Mouse (Mus musculus): ENCODE measurements around the gene Dazap1. TPM values are rescaled to one million over a fixed set of nuclear protein-coding genes. Genes with fewer than 3 reads are reported as not detected.
A peak's percentile ranks its signal among the peaks of the same experiment; 100 is the strongest.

The Dazap1 gene
- total and polyA plus RNA-seq, 2 experiments = 38.0 to 43.5 TPM

DNA sequence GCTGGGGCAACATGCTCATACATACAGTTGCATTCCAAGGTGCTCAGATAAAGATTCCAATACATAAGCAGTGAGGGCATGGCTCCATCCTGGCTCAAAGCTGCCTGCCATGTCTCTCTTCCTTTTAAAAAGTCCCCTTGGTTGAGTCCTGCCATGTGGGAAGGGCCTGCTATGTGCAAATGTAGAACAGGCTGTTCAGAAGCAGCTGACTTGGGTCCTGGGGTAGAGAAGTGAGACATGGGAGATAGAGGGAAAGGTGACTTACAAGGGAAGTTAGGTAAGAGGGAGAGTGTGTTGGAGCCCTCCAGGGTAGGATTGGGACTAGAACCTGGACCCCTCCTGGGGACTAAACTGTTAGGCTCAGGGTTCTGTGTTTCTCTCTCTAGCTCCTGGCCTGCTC is 9.3 kb upstream of the Dazap1 start:
- no peak overlapping the region for H3K27ac ChIP-seq (replicated peaks; ENCODE audit: insufficient read depth, low read depth, low read length)
- no peak overlapping the region for H3K4me3 ChIP-seq (ENCODE audit: insufficient read depth, low read depth, low read length)
- H3K79me2 ChIP-seq (ENCODE audit: control insufficient read depth, insufficient read depth, low read length) = peaks cover 16% of the 10 kb centered on the region; the same call in 1 of the 2 replicates
- no peak overlapping the region for H3K9ac ChIP-seq (ENCODE audit: low read depth, low read length)
- no peaks in the 10 kb centered on the region; the same call in 1 of the 2 replicates for H3K36me3 ChIP-seq (ENCODE audit: control insufficient read depth, insufficient read depth, low read length)
- DNase-seq (ENCODE audit: extremely low read depth, low read depth, low spot score) = no peak
- no peak for TF ChIP-seq POLR2A (IDR thresholded peaks at IDR 0.05; ENCODE audit: extremely low read depth, insufficient read depth, low read length)
- TF ChIP-seq CTCF (IDR thresholded peaks at IDR 0.05; ENCODE audit: low read depth, low read length) = no peak
- no peaks in the 10 kb centered on the region for H3K27me3 ChIP-seq (ENCODE audit: control insufficient read depth, insufficient read depth, low read length)
- peaks cover 36% of the 10 kb centered on the region for H3K4me1 ChIP-seq (ENCODE audit: control insufficient read depth, insufficient read depth, low read length)

DNA sequence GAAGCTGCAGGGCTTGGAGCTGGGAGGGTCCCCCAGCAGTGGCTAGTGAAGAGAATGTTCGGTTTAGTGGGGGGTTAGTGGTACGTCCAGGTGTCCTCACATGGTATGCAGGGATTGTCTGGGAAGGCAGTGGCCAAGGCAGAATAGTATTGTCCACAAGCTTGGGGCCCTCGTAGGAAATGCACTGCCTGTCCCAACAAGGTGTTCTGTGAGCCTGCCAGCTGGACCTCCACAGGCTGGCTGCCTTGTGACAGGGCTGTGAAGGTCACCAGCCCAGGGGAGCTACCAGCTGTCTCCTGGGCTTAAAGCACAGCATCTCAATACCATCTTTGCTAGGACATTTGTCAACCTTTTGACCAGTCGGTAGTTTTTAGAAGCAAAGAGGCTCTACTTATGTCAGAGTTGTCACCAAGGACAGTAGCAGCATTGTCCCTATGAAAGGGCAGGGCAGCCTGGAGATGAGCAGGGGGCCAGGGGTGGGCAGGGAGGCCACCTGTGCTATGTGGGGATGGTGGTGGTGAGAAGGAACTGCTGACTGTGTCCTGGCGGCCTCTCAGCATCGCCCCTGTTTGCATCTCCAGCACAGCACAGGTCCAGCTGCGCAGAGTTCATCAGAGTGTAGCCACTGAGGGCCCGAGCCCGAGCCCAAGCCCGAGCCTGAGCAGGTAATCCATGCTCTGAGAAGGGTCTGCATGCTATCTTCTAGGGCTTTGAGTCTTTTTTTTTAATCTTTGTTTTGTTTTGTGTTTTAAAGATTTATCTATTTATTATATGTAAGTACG is 8.6 kb upstream of the Dazap1 start:
- TF ChIP-seq POLR2A (IDR thresholded peaks at IDR 0.05; ENCODE audit: extremely low read depth, insufficient read depth, low read length) = no peak
- no peak for TF ChIP-seq CTCF (IDR thresholded peaks at IDR 0.05; ENCODE audit: low read depth, low read length)
- DNase-seq (ENCODE audit: extremely low read depth, low read depth, low spot score) = no peak
- Histone ChIP-seq H3K9ac (ENCODE audit: low read depth, low read length) (no peak overlapping the region), H3K79me2 (ENCODE audit: control insufficient read depth, insufficient read depth, low read length) (peaks cover 16% of the 10 kb centered on the region; the same call in 1 of the 2 replicates), H3K27me3 (ENCODE audit: control insufficient read depth, insufficient read depth, low read length) (no peaks in the 10 kb centered on the region), H3K27ac (replicated peaks; ENCODE audit: insufficient read depth, low read depth, low read length) (no peak overlapping the region), H3K36me3 (ENCODE audit: control insufficient read depth, insufficient read depth, low read length) (no peaks in the 10 kb centered on the region; the same call in 1 of the 2 replicates), H3K4me3 (ENCODE audit: insufficient read depth, low read depth, low read length) (no peak overlapping the region), H3K4me1 (ENCODE audit: control insufficient read depth, insufficient read depth, low read length) (peaks cover 36% of the 10 kb centered on the region)
- 87% methylated on average over 11 of the region's 11 CpGs for WGBS

DNA sequence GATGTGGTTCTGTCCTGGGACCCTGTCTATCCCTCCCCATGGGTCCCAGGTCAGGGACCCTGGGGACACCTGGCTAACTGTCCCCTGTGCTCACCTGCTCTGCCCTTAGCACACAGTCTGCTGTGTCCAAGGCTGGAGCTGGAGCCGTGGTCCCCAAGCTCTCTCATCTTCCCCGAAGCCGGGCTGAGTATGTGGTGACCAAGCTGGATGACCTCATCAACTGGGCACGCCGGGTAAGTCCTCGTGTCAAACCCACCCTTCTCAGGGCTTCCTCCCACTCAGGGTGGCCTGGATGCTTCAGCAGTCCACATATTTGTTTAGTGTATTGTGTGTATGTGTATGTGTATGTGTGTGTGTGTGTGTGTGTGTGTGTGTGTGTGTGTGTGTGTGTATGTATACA is 7.7 kb upstream of the Dazap1 start:
- WGBS = 41% methylated on average over 6 of the region's 6 CpGs
- Histone ChIP-seq H3K27ac (replicated peaks; ENCODE audit: insufficient read depth, low read depth, low read length) (no peak overlapping the region), H3K36me3 (ENCODE audit: control insufficient read depth, insufficient read depth, low read length) (peaks cover 1% of the 10 kb centered on the region; the same call in 1 of the 2 replicates), H3K4me1 (ENCODE audit: control insufficient read depth, insufficient read depth, low read length) (peaks cover 36% of the 10 kb centered on the region), H3K27me3 (ENCODE audit: control insufficient read depth, insufficient read depth, low read length) (no peaks in the 10 kb centered on the region), H3K9ac (ENCODE audit: low read depth, low read length) (0 out of 2 replicates have a peak overlapping the region, but pooled peaks have one; percentile 7), H3K79me2 (ENCODE audit: control insufficient read depth, insufficient read depth, low read length) (peaks cover 16% of the 10 kb centered on the region; the same call in 1 of the 2 replicates), H3K4me3 (ENCODE audit: insufficient read depth, low read depth, low read length) (no peak overlapping the region)
- DNase-seq (ENCODE audit: extremely low read depth, low read depth, low spot score) = no peak
- 0 out of 2 replicates have a peak, but pooled peaks have one; percentile 9 for TF ChIP-seq POLR2A (IDR thresholded peaks at IDR 0.05; ENCODE audit: extremely low read depth, insufficient read depth, low read length)
- TF ChIP-seq CTCF (IDR thresholded peaks at IDR 0.05; ENCODE audit: low read depth, low read length) = no peak

DNA sequence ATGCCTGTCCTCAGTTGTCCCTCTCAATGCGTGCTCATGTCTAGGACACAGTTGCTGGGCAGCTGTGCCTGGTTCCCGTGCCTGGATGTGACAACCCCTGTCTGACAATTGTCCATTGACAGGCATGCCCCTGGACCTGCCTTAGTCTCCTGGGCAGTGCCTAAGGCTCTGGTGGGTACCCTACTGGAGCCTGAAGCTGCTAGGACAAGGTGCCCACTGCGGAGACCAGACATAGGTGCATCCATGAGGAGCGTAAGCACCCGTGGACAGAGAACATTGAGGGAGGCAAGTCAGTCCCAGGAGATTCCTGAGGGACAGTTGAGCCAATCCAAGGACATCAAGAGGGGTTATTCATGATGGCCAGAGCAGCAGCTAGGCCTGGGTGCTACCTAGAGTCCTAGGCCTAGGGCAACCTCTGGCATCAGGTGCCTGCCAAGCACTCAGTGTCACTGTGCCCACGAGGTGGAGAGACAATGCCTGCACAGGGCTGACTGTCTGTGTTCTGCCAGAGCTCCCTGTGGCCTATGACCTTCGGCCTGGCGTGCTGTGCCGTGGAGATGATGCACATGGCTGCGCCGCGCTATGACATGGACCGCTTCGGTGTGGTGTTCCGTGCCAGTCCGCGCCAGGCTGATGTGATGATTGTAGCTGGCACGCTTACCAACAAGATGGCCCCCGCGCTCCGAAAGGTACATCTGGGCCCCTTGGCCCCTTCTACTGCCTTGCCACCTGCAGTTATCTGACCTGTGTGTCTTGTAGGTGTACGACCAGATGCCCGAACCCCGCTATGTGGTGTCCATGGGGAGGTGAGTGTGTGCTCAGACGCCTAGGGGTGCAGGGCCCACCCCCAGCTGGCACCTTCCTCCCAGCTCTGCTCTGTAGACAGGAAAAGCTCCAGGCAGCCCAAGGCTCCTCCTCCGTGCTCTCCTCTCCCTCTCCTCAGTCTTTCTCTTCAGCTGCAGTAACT is 6.7 kb upstream of the Dazap1 start:
- peak; percentile 30; the same call in 1 of the 2 replicates for TF ChIP-seq POLR2A (IDR thresholded peaks at IDR 0.05; ENCODE audit: extremely low read depth, insufficient read depth, low read length)
- TF ChIP-seq CTCF (IDR thresholded peaks at IDR 0.05; ENCODE audit: low read depth, low read length) = no peak
- H3K4me3 ChIP-seq (ENCODE audit: insufficient read depth, low read depth, low read length) = no peak overlapping the region
- no peak overlapping the region for H3K9ac ChIP-seq (ENCODE audit: low read depth, low read length)
- H3K4me1 ChIP-seq (ENCODE audit: control insufficient read depth, insufficient read depth, low read length) = peaks cover 42% of the 10 kb centered on the region
- peak overlapping the region; percentile 5; the same call in 1 of the 2 replicates for H3K27ac ChIP-seq (replicated peaks; ENCODE audit: insufficient read depth, low read depth, low read length)
- H3K79me2 ChIP-seq (ENCODE audit: control insufficient read depth, insufficient read depth, low read length) = peaks cover 25% of the 10 kb centered on the region; the same call in 1 of the 2 replicates
- DNase-seq (ENCODE audit: extremely low read depth, low read depth, low spot score) = peak; percentile 87
- 69% methylated on average over 26 of the region's 26 CpGs for WGBS
- no peaks in the 10 kb centered on the region for H3K27me3 ChIP-seq (ENCODE audit: control insufficient read depth, insufficient read depth, low read length)
- peaks cover 1% of the 10 kb centered on the region; the same call in 1 of the 2 replicates for H3K36me3 ChIP-seq (ENCODE audit: control insufficient read depth, insufficient read depth, low read length)

DNA sequence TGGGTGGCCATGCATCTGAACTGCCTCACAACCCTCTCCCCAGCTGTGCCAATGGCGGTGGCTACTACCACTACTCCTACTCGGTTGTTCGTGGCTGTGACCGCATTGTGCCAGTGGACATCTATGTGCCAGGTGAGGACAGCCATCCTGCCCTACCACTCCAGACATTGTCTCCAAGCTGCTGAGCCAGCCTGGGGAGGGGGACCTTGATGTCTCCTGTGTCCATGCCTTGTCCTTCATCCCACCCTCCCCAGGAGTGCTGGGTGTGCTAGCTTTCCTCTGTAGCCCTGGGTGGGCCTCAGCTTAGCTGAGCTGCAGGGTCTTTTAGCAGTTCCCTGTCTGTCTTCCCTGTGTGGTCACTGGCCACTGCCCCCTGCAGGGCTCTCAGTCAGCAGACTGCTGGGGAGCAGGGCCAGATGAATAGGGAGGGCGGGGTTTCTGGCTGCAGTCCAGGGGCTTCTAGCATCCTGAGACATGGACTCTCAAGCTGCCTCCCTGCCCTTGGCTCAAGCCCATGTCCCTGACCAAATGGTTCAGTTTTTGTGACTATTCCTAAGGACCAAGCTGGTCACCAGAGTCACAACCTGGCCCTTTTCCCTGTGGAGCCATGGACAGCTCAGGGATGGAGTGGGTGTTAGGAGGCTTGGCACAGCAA is 5.3 kb upstream of the Dazap1 start:
- DNase-seq (ENCODE audit: extremely low read depth, low read depth, low spot score) = peak; percentile 62
- Histone ChIP-seq H3K9ac (ENCODE audit: low read depth, low read length) (no peak overlapping the region), H3K27me3 (ENCODE audit: control insufficient read depth, insufficient read depth, low read length) (no peaks in the 10 kb centered on the region), H3K79me2 (ENCODE audit: control insufficient read depth, insufficient read depth, low read length) (peaks cover 18% of the 10 kb centered on the region; the same call in 1 of the 2 replicates), H3K27ac (replicated peaks; ENCODE audit: insufficient read depth, low read depth, low read length) (no peak overlapping the region), H3K4me3 (ENCODE audit: insufficient read depth, low read depth, low read length) (no peak overlapping the region), H3K4me1 (ENCODE audit: control insufficient read depth, insufficient read depth, low read length) (peaks cover 36% of the 10 kb centered on the region), H3K36me3 (ENCODE audit: control insufficient read depth, insufficient read depth, low read length) (peaks cover 1% of the 10 kb centered on the region; the same call in 1 of the 2 replicates)
- TF ChIP-seq CTCF (IDR thresholded peaks at IDR 0.05; ENCODE audit: low read depth, low read length) = peak; percentile 39
- TF ChIP-seq POLR2A (IDR thresholded peaks at IDR 0.05; ENCODE audit: extremely low read depth, insufficient read depth, low read length) = 0 out of 2 replicates have a peak, but pooled peaks have one; percentile 36
- WGBS = 45% methylated on average over 5 of the region's 5 CpGs

Data from liver, adult 2 months (tissue).